Mouse (Mus musculus) CH12.LX (cell line): ENCODE measurements at regions not wholly inside any gene's neighbourhood (a gene's known extent, or its start where the extent isn't known, plus 50 kb on each side); places are given as distances from the start of the nearest gene placed in this dataset.

Source experiments
- DNase-seq: peaks from one replicate; pipeline ENCODE4 v3.0.0-alpha.2; 2013; ENCODE audit errors: extremely low read depth
- H3K27ac ChIP-seq: 2 replicates; pipeline ENCODE4 v1.5.1; 2012; ENCODE audit warnings: low read depth, mild to moderate bottlenecking, control low read depth, moderate library complexity; ENCODE audit not compliant: insufficient read depth
- H3K27me3 ChIP-seq: replicated peaks from 2 replicates; pipeline ENCODE3; 2012; ENCODE audit warnings: inconsistent platforms
- H3K36me3 ChIP-seq, 2 experiments: replicated peaks in 1 of 2; 2 replicates each; pipeline versions ENCODE3 to v1.6.1; 2012; ENCODE audit warnings: inconsistent platforms in 1 of 2, low read length in 1 of 2, mild to moderate bottlenecking in 1 of 2, mixed read lengths in 1 of 2, moderate library complexity in 1 of 2; ENCODE audit not compliant: control insufficient read depth in 1 of 2, insufficient read depth in 1 of 2
- H3K4me1 ChIP-seq, 2 experiments: 2 replicates each; pipeline ENCODE4 v1.6.1; 2012; ENCODE audit warnings: inconsistent platforms in 1 of 2, moderate library complexity in 1 of 2; ENCODE audit not compliant: insufficient read depth in 2 of 2, control insufficient read depth in 1 of 2
- H3K4me2 ChIP-seq: 2 replicates; pipeline ENCODE4 v1.6.1; 2012; ENCODE audit warnings: low read depth, mild to moderate bottlenecking, control low read depth; ENCODE audit not compliant: poor library complexity, insufficient read depth, severe bottlenecking
- H3K4me3 ChIP-seq, 3 experiments: fragments of 150-350 bp in 1 of 3; sonication (generic) in 1 of 3; replicated peaks in 1 of 3; 2 replicates each; pipeline versions ENCODE3 to v1.5.1; 2011 to 2012; ENCODE audit warnings: low read depth in 2 of 3, low read length in 2 of 3, mild to moderate bottlenecking in 2 of 3, moderate library complexity in 2 of 3, control low read depth in 1 of 3, improper control_type of control experiment in 1 of 3, inconsistent platforms in 1 of 3, mixed read lengths in 1 of 3; ENCODE audit not compliant: poor library complexity in 1 of 3
- H3K79me2 ChIP-seq: replicated peaks from 2 replicates; pipeline ENCODE4 v1.6.1; 2012; ENCODE audit warnings: mild to moderate bottlenecking, moderate library complexity; ENCODE audit not compliant: control insufficient read depth, poor library complexity, insufficient read depth, severe bottlenecking; ENCODE audit errors: extremely low read depth
- H3K9ac ChIP-seq: 2 replicates; pipeline ENCODE4 v1.6.1; 2012; ENCODE audit warnings: low read depth, mild to moderate bottlenecking, control low read depth, moderate library complexity; ENCODE audit not compliant: insufficient read depth
- H3K9me3 ChIP-seq: replicated peaks from 2 replicates; pipeline ENCODE3; 2012; ENCODE audit warnings: low read length, inconsistent platforms, mixed read lengths
- BHLHE40 ChIP-seq: IDR thresholded peaks from 2 replicates; pipeline ENCODE4 v1.6.1; 2011; ENCODE audit warnings: mild to moderate bottlenecking, low read depth, low read length, improper control_type of control experiment
- CHD1 ChIP-seq: IDR thresholded peaks from 2 replicates; pipeline ENCODE4 v1.6.1; 2012; ENCODE audit warnings: low read depth, low read length, improper control_type of control experiment, inconsistent platforms
- CHD2 ChIP-seq: IDR thresholded peaks from 2 replicates; pipeline ENCODE4 v1.6.1; 2011; ENCODE audit warnings: low read length, improper control_type of control experiment
- CTCF ChIP-seq, 2 experiments: IDR thresholded peaks in 1 of 2; conservative IDR thresholded peaks in 1 of 2; 2 replicates each; pipeline ENCODE4 v1.5.1; 2011 to 2012; ENCODE audit warnings: low read depth in 2 of 2, low read length in 2 of 2, improper control_type of control experiment in 1 of 2, inconsistent platforms in 1 of 2, mild to moderate bottlenecking in 1 of 2, moderate library complexity in 1 of 2
- E2F4 ChIP-seq: IDR thresholded peaks from 2 replicates; pipeline ENCODE4 v1.6.1; 2011; ENCODE audit warnings: low read depth, low read length, improper control_type of control experiment; ENCODE audit not compliant: insufficient replicate concordance
- ELF1 ChIP-seq: IDR thresholded peaks from 2 replicates; pipeline ENCODE4 v1.6.1; 2014; ENCODE audit warnings: low read depth, mild to moderate bottlenecking, inconsistent platforms, low read length, improper control_type of control experiment
- EP300 ChIP-seq: IDR thresholded peaks from 2 replicates; pipeline ENCODE4 v1.6.1; 2011; ENCODE audit warnings: low read length, improper control_type of control experiment
- ETS1 ChIP-seq: conservative IDR thresholded peaks from 2 replicates; pipeline ENCODE4 v1.6.1; 2012; ENCODE audit warnings: low read depth, mild to moderate bottlenecking, inconsistent platforms, low read length, improper control_type of control experiment, moderate library complexity
- GABPA ChIP-seq: IDR thresholded peaks from 2 replicates; pipeline ENCODE4 v1.6.1; 2012; ENCODE audit warnings: low read depth, low read length, improper control_type of control experiment, inconsistent platforms; ENCODE audit not compliant: insufficient replicate concordance
- IRF4 ChIP-seq: IDR thresholded peaks from 2 replicates; pipeline ENCODE4 v1.6.1; 2014; ENCODE audit warnings: low read depth, mild to moderate bottlenecking, inconsistent platforms, low read length, improper control_type of control experiment
- JUN ChIP-seq: IDR thresholded peaks from 2 replicates; pipeline ENCODE4 v1.6.1; 2011; ENCODE audit warnings: low read depth, mild to moderate bottlenecking, low read length, improper control_type of control experiment, moderate library complexity; ENCODE audit not compliant: insufficient read depth
- JUND ChIP-seq: conservative IDR thresholded peaks from 2 replicates; pipeline ENCODE4 v1.6.1; 2011; ENCODE audit warnings: low read depth, low read length, improper control_type of control experiment
- KAT2A ChIP-seq: IDR thresholded peaks from 2 replicates; pipeline ENCODE4 v1.6.1; 2012; ENCODE audit warnings: low read length, improper control_type of control experiment, inconsistent platforms; ENCODE audit not compliant: insufficient replicate concordance
- MAFK ChIP-seq: IDR thresholded peaks from 2 replicates; pipeline ENCODE4 v1.6.1; 2011; ENCODE audit warnings: low read length, improper control_type of control experiment; ENCODE audit not compliant: insufficient replicate concordance
- MAX ChIP-seq: IDR thresholded peaks from 2 replicates; pipeline ENCODE4 v1.6.1; 2011; ENCODE audit warnings: low read length, improper control_type of control experiment
- MEF2A ChIP-seq: IDR thresholded peaks from 2 replicates; pipeline ENCODE4 v1.6.1; 2014; ENCODE audit warnings: low read depth, mild to moderate bottlenecking, inconsistent platforms, low read length, improper control_type of control experiment, borderline replicate concordance
- MYC ChIP-seq: IDR thresholded peaks from 2 replicates; pipeline ENCODE4 v1.6.1; 2011; ENCODE audit warnings: low read depth, mild to moderate bottlenecking, improper control_type of control experiment, low read length
- NELFE ChIP-seq: IDR thresholded peaks from 2 replicates; pipeline ENCODE4 v1.6.1; 2011; ENCODE audit warnings: low read depth, low read length, improper control_type of control experiment
- NRF1 ChIP-seq: IDR thresholded peaks from 2 replicates; pipeline ENCODE4 v1.6.1; 2014; ENCODE audit warnings: low read depth, mild to moderate bottlenecking, inconsistent platforms, low read length, improper control_type of control experiment, moderate library complexity
- POLR2A ChIP-seq: IDR thresholded peaks from 2 replicates; pipeline ENCODE4 v1.6.1; 2011; ENCODE audit warnings: low read depth, mild to moderate bottlenecking, improper control_type of control experiment, low read length
- POLR2AphosphoS2 ChIP-seq: IDR thresholded peaks from 2 replicates; pipeline ENCODE4 v1.6.1; 2011; ENCODE audit warnings: low read depth, low read length, improper control_type of control experiment
- RAD21 ChIP-seq: IDR thresholded peaks from 2 replicates; pipeline ENCODE4 v1.6.1; 2011; ENCODE audit warnings: low read depth, mild to moderate bottlenecking, low read length, improper control_type of control experiment, moderate library complexity
- SIN3A ChIP-seq: IDR thresholded peaks from 2 replicates; pipeline ENCODE4 v1.6.1; 2012; ENCODE audit warnings: low read length, improper control_type of control experiment, inconsistent platforms
- SMC3 ChIP-seq: IDR thresholded peaks from 2 replicates; pipeline ENCODE4 v1.6.1; 2011; ENCODE audit warnings: low read depth, low read length, improper control_type of control experiment
- TBP ChIP-seq: conservative IDR thresholded peaks from 2 replicates; pipeline ENCODE4 v1.6.1; 2011; ENCODE audit warnings: low read depth, low read length, improper control_type of control experiment
- TCF12 ChIP-seq: IDR thresholded peaks from 2 replicates; pipeline ENCODE4 v1.6.1; 2014; ENCODE audit warnings: low read depth, mild to moderate bottlenecking, inconsistent platforms, low read length, improper control_type of control experiment
- UBTF ChIP-seq: IDR thresholded peaks from 2 replicates; pipeline ENCODE4 v1.6.1; 2012; ENCODE audit warnings: low read depth, mild to moderate bottlenecking, inconsistent platforms, low read length, improper control_type of control experiment, moderate library complexity
- USF1 ChIP-seq: IDR thresholded peaks from 2 replicates; pipeline ENCODE4 v1.6.1; 2014; ENCODE audit warnings: low read depth, mild to moderate bottlenecking, inconsistent platforms, low read length, improper control_type of control experiment
- USF2 ChIP-seq: conservative IDR thresholded peaks from 2 replicates; pipeline ENCODE4 v1.6.1; 2011; ENCODE audit warnings: low read depth, low read length, improper control_type of control experiment
- ZC3H11A ChIP-seq: IDR thresholded peaks from 2 replicates; pipeline ENCODE4 v1.6.1; 2012; ENCODE audit warnings: low read depth, mild to moderate bottlenecking, inconsistent platforms, low read length, improper control_type of control experiment
- ZNF384 ChIP-seq: IDR thresholded peaks from 2 replicates; pipeline ENCODE4 v1.6.1; 2012; ENCODE audit warnings: low read depth, low read length, improper control_type of control experiment, inconsistent platforms
- dilution Hi-C: fragments of 300-500 bp; cut with MboI; formaldehyde crosslinking; loops from 2 replicates; pipeline ENCODE4 v1.14.3; 2020; ENCODE audit warnings: low sequenced_read_pairs; ENCODE audit not compliant: extremely low pct_unique_long_range_greater_than_20kb, extremely low pct_ligation_motif_present
- in situ Hi-C: fragments of 300-500 bp; cut with MboI; formaldehyde crosslinking; loops from 3 replicates; pipeline ENCODE4 v1.14.3; 2019; ENCODE audit warnings: low sequenced_read_pairs, low pct_ligation_motif_present, low pct_unique_long_range_greater_than_20kb, mixed read lengths

DNA sequence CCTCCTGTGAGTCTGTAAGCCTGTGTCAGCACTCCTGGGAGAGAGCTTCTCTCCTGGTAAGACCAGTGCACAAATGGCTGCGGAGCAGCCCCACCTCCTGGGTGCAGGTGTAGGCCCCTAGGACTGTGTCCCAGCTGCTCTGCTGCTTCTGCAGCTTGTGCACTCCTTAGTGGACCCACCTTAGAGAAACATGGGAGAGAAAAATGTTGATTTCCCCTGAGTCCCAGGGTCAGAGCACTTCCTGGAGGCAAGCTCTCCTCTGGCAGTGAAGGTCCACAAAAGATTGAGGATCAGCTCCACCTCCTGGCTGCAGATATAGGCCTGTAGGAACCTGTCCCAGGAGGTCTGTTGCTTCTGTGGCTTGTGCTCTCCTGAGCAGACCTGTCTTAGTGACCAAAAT lies 81.5 kb upstream of the Grin3a start:
- in situ Hi-C loops, result no loop called here
- Histone ChIP-seq H3K9me3 (no peaks in the 10 kb centered on the region), H3K27me3 (no peaks in the 10 kb centered on the region), H3K4me2 (no peak overlapping the region), H3K79me2 (no peaks in the 10 kb centered on the region), H3K4me1 (no peaks in the 10 kb centered on the region), H3K27ac (no peak overlapping the region), H3K4me3 (no peak overlapping the region), H3K9ac (no peak overlapping the region), H3K36me3 (no peaks in the 10 kb centered on the region)
- TF ChIP-seq MAFK (no peak), ZC3H11A (no peak), KAT2A (no peak), MEF2A (no peak), CHD2 (no peak), POLR2AphosphoS2 (no peak), MAX (no peak), ELF1 (no peak), ZNF384 (no peak), ETS1 (no peak), USF1 (no peak), MYC (no peak), USF2 (no peak), CHD1 (no peak), CTCF (conservative IDR thresholded peaks at IDR 0.05 in 1 of 2, IDR thresholded peaks at IDR 0.05 in 1 of 2; ENCODE audit: low read depth in 2 of 2, low read length in 2 of 2) (no peak), GABPA (no peak), EP300 (no peak), TCF12 (no peak), UBTF (no peak)
- dilution Hi-C loops, result no loop called here
- no peak for DNase-seq

DNA sequence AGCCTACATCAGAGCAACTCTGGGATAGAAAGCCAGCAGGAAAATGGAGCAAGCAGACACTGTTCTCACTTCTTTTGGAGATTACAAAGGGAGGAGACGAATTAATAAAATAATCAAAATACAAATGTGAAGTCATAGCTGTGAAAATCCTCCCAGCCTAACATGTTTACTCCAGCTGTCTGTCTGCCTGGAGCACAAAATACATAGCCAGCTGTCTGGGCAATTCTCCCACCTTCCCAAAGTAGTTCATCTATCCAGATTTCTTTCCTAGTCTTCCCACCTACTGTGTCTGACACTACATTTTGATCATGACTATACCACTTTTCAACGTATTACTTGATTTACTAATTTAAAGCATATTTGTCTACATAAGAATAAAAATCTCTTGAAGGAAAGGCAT lies 68.7 kb upstream of the Grin3a start:
- H3K4me2 ChIP-seq, result no peak overlapping the region
- H3K4me3 ChIP-seq, result no peak overlapping the region
- no peaks in the 10 kb centered on the region for H3K9me3 ChIP-seq
- dilution Hi-C loops, result no loop called here
- no peaks in the 10 kb centered on the region for H3K4me1 ChIP-seq
- TF ChIP-seq IRF4 (no peak), KAT2A (no peak), ZNF384 (no peak), BHLHE40 (no peak), JUND (no peak), MYC (no peak), SIN3A (no peak), E2F4 (no peak), GABPA (no peak), POLR2A (no peak), POLR2AphosphoS2 (no peak), EP300 (no peak), SMC3 (no peak), MAX (no peak), TBP (no peak), NRF1 (no peak), RAD21 (no peak), NELFE (no peak), JUN (no peak)
- TF ChIP-seq, all 38 proteins: peak for 0
- no peaks in the 10 kb centered on the region for H3K79me2 ChIP-seq
- no peak for DNase-seq
- in situ Hi-C loops, result no loop called here
- no peak overlapping the region for H3K27ac ChIP-seq
- no peak overlapping the region for H3K9ac ChIP-seq
- H3K36me3 ChIP-seq, result no peaks in the 10 kb centered on the region
- no peaks in the 10 kb centered on the region for H3K27me3 ChIP-seq
